Comparison of ENCODE assay signal across 15 mouse cellular contexts in the genomic region with DNA sequence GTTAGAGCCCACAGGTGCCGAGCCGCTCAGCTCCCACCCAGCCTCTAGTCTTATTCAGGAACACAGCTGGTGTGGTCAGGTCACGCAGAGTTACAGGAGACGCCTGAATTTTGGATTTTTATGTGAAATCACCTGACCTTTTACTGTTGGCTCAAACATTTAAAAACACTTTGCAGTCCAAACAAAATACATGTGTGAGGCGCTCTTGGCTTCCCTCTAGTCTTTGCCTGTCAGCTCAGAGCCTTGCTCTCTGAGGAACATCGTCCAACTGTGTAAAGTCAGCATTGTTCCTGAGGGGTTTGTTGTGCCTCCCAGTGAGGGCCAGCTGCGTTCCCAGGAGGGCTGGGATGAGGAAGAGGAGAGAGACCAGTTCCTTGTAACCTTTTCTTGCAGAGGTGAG. TPM values are rescaled to one million over a fixed set of nuclear protein-coding genes. Genes with fewer than 3 reads are reported as not detected.
DNase-seq lines count a peak whose midpoint lies in the region; ATAC-seq lines count a peak whose summit lies in the region.
"Had no signal": no experiment of that assay in that cellular context is flagged by ENCODE, and none has a peak within 500 bp of the region (broad histone marks: within the 10 kb centered on the region; RNA-seq: fewer than 3 reads in every experiment).

No protein-coding gene starts in this region.

- peak overlapping the region; percentile 1; the same call in 1 of the 2 replicates for H3K27ac ChIP-seq in kidney, embryonic 14.5 days (ENCODE audit: low read depth, low read length)
- no peak overlapping the region for H3K27ac ChIP-seq in kidney, embryonic 16.5 days (ENCODE audit: low read length)
- peak overlapping the region; percentile 67 for H3K27ac ChIP-seq in limb, embryonic 10.5 days
- H3K27ac ChIP-seq: heart, embryonic 13.5 days; liver, embryonic 12.5 days had no signal

- no peaks in the 10 kb centered on the region for H3K9me3 ChIP-seq in kidney, embryonic 14.5 days (ENCODE audit: control insufficient read depth, low read length)
- H3K9me3 ChIP-seq in kidney, embryonic 16.5 days (ENCODE audit: low read length): no peaks in the 10 kb centered on the region
- H3K9me3 ChIP-seq in limb, embryonic 10.5 days (replicated peaks): no peaks in the 10 kb centered on the region
- H3K9me3 ChIP-seq: heart, embryonic 13.5 days; liver, embryonic 12.5 days had no signal

- no peak for ATAC-seq in kidney, embryonic 14.5 days (ENCODE audit: low FRiP score, low TSS enrichment)
- ATAC-seq in kidney, embryonic 16.5 days (ENCODE audit: low FRiP score, low TSS enrichment): no peak
- ATAC-seq in erythroid progenitor cell, adult 5-6 weeks (replicated peaks; ENCODE audit: low FRiP score, poor library complexity, severe bottlenecking): no peak
- ATAC-seq: liver, embryonic 12.5 days had no signal

- H3K9ac ChIP-seq in kidney, embryonic 14.5 days (ENCODE audit: low read depth, low read length): no peak overlapping the region
- H3K9ac ChIP-seq in kidney, embryonic 16.5 days (replicated peaks; ENCODE audit: low read length): no peak overlapping the region
- H3K9ac ChIP-seq: heart, embryonic 13.5 days; liver, embryonic 12.5 days had no signal

- peaks cover 54% of the 10 kb centered on the region for H3K4me1 ChIP-seq in kidney, embryonic 14.5 days (ENCODE audit: control insufficient read depth, insufficient read depth, low read length)
- H3K4me1 ChIP-seq in kidney, embryonic 16.5 days (ENCODE audit: insufficient read depth, low read length): peaks cover 47% of the 10 kb centered on the region
- peaks cover 78% of the 10 kb centered on the region for H3K4me1 ChIP-seq in limb, embryonic 10.5 days

- no peaks in the 10 kb centered on the region for H3K27me3 ChIP-seq in kidney, embryonic 14.5 days (ENCODE audit: control insufficient read depth, insufficient read depth, low read length)
- H3K27me3 ChIP-seq in kidney, embryonic 16.5 days (ENCODE audit: insufficient read depth, low read length): no peaks in the 10 kb centered on the region
- H3K27me3 ChIP-seq in limb, embryonic 10.5 days (ENCODE audit: low read depth, poor library complexity, severe bottlenecking): no peaks in the 10 kb centered on the region
- H3K27me3 ChIP-seq: heart, embryonic 13.5 days had no signal

- H3K4me2 ChIP-seq in kidney, embryonic 14.5 days (replicated peaks; ENCODE audit: low read depth, low read length): no peak overlapping the region
- no peak overlapping the region for H3K4me2 ChIP-seq in kidney, embryonic 16.5 days (replicated peaks; ENCODE audit: low read depth, low read length)
- H3K4me2 ChIP-seq: heart, embryonic 13.5 days; liver, embryonic 12.5 days had no signal

- peak; percentile 44 for DNase-seq in cerebellum, adult 9-10 months
- DNase-seq in cerebellum, postnatal 36 days: no peak
- DNase-seq in adipocyte (ENCODE audit: low spot score): peak; percentile 84
- DNase-seq in limb, embryonic 10.5 days (ENCODE audit: low spot score): no peak
- DNase-seq in spleen, postnatal 10 days (ENCODE audit: low spot score in 2 of 2): no peak
- DNase-seq: cerebellum, adult 8-10 months; kidney, adult 18-20 months; lung, postnatal 14 days; thymus, adult 2 months had no signal

- H3K36me3 ChIP-seq in kidney, embryonic 14.5 days (ENCODE audit: control insufficient read depth, insufficient read depth, low read length): no peaks in the 10 kb centered on the region
- H3K36me3 ChIP-seq in kidney, embryonic 16.5 days (ENCODE audit: insufficient read depth, low read length): no peaks in the 10 kb centered on the region
- H3K36me3 ChIP-seq in limb, embryonic 10.5 days: no peaks in the 10 kb centered on the region; the same call in 1 of the 2 replicates
- H3K36me3 ChIP-seq: heart, embryonic 13.5 days; liver, embryonic 12.5 days had no signal

- H3K4me3 ChIP-seq in kidney, embryonic 14.5 days (ENCODE audit: low read length): no peak overlapping the region
- no peak overlapping the region for H3K4me3 ChIP-seq in kidney, embryonic 16.5 days (ENCODE audit: low read length)
- no peak overlapping the region for H3K4me3 ChIP-seq in limb, embryonic 10.5 days
- H3K4me3 ChIP-seq: heart, embryonic 13.5 days; liver, embryonic 12.5 days had no signal

- 54% methylated on average over 7 of the region's 7 CpGs for WGBS in kidney, embryonic 14.5 days
- 55% methylated on average over 7 of the region's 7 CpGs for WGBS in kidney, embryonic 16.5 days
- WGBS in limb, embryonic 10.5 days: 75% methylated on average over 7 of the region's 7 CpGs

RNA-seq across cellular contexts. Expression of a gene that starts 17.4 kb away (rescaled TPM):
- 23.7 and 26.6 TPM in 2 replicates for polyA plus RNA-seq in kidney, embryonic 14.5 days (2014; fragmentation: Nextera tagmentation; extraction: Ambion mirVana)
- 24.7 and 28.7 TPM in 2 replicates for polyA plus RNA-seq in kidney, embryonic 16.5 days (2015; fragmentation: Nextera tagmentation; extraction: Ambion mirVana)
- 46.7 and 58.9 TPM in 2 replicates for polyA plus RNA-seq in limb, embryonic 10.5 days (2016; fragmentation: Nextera tagmentation; extraction: Ambion mirVana)
- 0.36 and 0.84 TPM in 2 replicates for total RNA-seq in erythroid progenitor cell, adult 5-6 weeks (2015; ENCODE audit: low replicate concordance)
- 0.90 and 0.98 TPM in 2 replicates for total RNA-seq in erythroid progenitor cell, adult 5-6 weeks (2017; ENCODE audit: low replicate concordance)

RNA-seq across cellular contexts. Expression of a gene that starts 24.4 kb away (rescaled TPM):
- 2.7 and 9.9 TPM in 2 replicates for polyA plus RNA-seq in kidney, embryonic 14.5 days (2014; fragmentation: Nextera tagmentation; extraction: Ambion mirVana)
- 8.3 and 9.8 TPM in 2 replicates for polyA plus RNA-seq in kidney, embryonic 16.5 days (2015; fragmentation: Nextera tagmentation; extraction: Ambion mirVana)
- not detected in 2 replicates for polyA plus RNA-seq in limb, embryonic 10.5 days (2016; fragmentation: Nextera tagmentation; extraction: Ambion mirVana)
- total RNA-seq in erythroid progenitor cell, adult 5-6 weeks (2015; ENCODE audit: low replicate concordance): not detected in 2 replicates
- not detected in 2 replicates for total RNA-seq in erythroid progenitor cell, adult 5-6 weeks (2017; ENCODE audit: low replicate concordance)

RNA-seq across cellular contexts. Expression of a gene that starts 32.9 kb away (rescaled TPM):
- polyA plus RNA-seq in kidney, embryonic 14.5 days (2014; fragmentation: Nextera tagmentation; extraction: Ambion mirVana): not detected in 2 replicates
- not detected in 2 replicates for polyA plus RNA-seq in kidney, embryonic 16.5 days (2015; fragmentation: Nextera tagmentation; extraction: Ambion mirVana)
- not detected in 2 replicates for polyA plus RNA-seq in limb, embryonic 10.5 days (2016; fragmentation: Nextera tagmentation; extraction: Ambion mirVana)
- total RNA-seq in erythroid progenitor cell, adult 5-6 weeks (2015; ENCODE audit: low replicate concordance): not detected in 2 replicates
- not detected in 2 replicates for total RNA-seq in erythroid progenitor cell, adult 5-6 weeks (2017; ENCODE audit: low replicate concordance)
- total RNA-seq: layer of hippocampus, postnatal 25 days had no signal
- polyA plus RNA-seq: heart, embryonic 13.5 days; liver, embryonic 12.5 days had no signal

RNA-seq across cellular contexts. Expression of a gene that starts 33.6 kb away (rescaled TPM):
- 2.7 and 3.5 TPM in 2 replicates for polyA plus RNA-seq in kidney, embryonic 14.5 days (2014; fragmentation: Nextera tagmentation; extraction: Ambion mirVana)
- 5.5 and 6.3 TPM in 2 replicates for polyA plus RNA-seq in kidney, embryonic 16.5 days (2015; fragmentation: Nextera tagmentation; extraction: Ambion mirVana)
- polyA plus RNA-seq in limb, embryonic 10.5 days (2016; fragmentation: Nextera tagmentation; extraction: Ambion mirVana): not detected in 2 replicates
- total RNA-seq in erythroid progenitor cell, adult 5-6 weeks (2015; ENCODE audit: low replicate concordance): 2.9 TPM in 1 of 2 replicates, not detected in the other
- total RNA-seq in erythroid progenitor cell, adult 5-6 weeks (2017; ENCODE audit: low replicate concordance): 0.39 and 4.9 TPM in 2 replicates

RNA-seq across cellular contexts. Expression of a gene that starts 53.2 kb away (rescaled TPM):
- 31.1 and 35.8 TPM in 2 replicates for polyA plus RNA-seq in kidney, embryonic 14.5 days (2014; fragmentation: Nextera tagmentation; extraction: Ambion mirVana)
- polyA plus RNA-seq in kidney, embryonic 16.5 days (2015; fragmentation: Nextera tagmentation; extraction: Ambion mirVana): 48.5 and 49.7 TPM in 2 replicates
- polyA plus RNA-seq in limb, embryonic 10.5 days (2016; fragmentation: Nextera tagmentation; extraction: Ambion mirVana): 69.9 and 71.6 TPM in 2 replicates
- 17.2 and 22.3 TPM in 2 replicates for total RNA-seq in erythroid progenitor cell, adult 5-6 weeks (2015; ENCODE audit: low replicate concordance)
- 11.0 and 15.3 TPM in 2 replicates for total RNA-seq in erythroid progenitor cell, adult 5-6 weeks (2017; ENCODE audit: low replicate concordance)

Comparison
In these comparisons a context has a peak if more than half of its experiments do, and no peak if none do; other contexts are left out.
1. DNase-seq: peak in cerebellum, adult 9-10 months (single experiment) and adipocyte (single experiment); none in cerebellum, postnatal 36 days (0 of 2), limb, embryonic 10.5 days (single experiment) and spleen, postnatal 10 days (0 of 2).